Mouse (Mus musculus) ovary, postnatal 10 days (tissue): Measurements from ENCODE around the gene Vamp2.

ENCODE experiments used
- DNase-seq: peaks from one replicate; pipeline ENCODE4 v3.0.0; 2022; ENCODE audit warnings: low spot score

The Vamp2 gene

GRCm38 (mm10) chr11:69064259-69065133, 23.8 kb upstream of the Vamp2 start:
- DNase-seq, result no peak

- DNase-seq, result no peak
Measured at GRCm38 (mm10) chr11:69065394-69065925, 22.8 kb upstream of the Vamp2 start.

DNA sequence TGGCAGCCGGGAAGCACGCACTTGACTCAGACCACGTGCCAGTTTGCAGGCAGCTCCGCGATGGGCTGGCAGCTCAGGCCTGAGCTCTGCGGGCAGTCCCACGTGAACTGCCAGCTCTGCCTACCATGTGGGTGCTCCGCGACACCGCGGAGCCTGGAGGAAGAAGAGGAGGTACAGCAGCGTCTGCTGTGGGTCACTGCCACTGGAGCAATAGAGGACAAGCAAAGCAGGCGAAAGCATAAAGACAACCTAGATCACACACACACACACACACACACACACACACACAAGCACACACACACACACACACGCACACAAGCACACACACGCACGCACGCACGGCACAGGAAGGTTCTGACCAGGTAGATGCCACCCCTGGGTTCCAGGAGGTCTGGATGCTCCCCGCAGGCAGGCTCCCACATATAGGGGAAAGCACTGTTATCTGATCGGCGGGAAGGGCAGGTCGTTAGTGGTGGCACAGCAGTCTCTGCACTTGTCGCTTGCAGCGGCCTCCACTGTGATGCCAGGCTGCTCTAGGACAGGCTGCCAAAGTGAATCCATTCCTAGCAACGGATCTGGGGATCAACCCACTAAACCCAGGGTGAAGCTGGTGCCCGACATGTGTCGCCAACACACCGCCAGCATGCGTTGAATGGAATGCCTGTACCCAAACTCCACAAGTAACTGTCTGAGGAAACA, 22.0 kb upstream of the Vamp2 start:
- DNase-seq, result no peak

DNA sequence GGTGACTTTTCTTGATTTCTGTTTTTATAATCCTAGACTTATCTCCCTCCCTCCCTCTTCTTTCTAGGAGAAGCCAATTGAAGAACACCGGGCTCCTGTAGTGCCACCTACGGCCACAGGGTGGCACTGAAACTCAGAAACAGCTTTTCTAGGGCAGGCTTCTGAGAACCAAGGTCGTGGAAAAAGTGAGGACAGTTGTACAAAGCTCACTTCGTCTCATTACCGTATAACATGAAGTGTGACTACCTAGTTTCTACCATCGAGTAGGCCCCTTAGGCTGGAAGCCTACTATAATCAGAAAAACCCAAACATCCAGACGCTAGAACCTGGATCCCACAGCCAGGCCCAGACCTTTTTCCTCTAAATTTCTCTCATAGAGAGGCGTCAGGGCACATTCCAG, 21.3 kb upstream of the Vamp2 start:
- peak; percentile 68 for DNase-seq

DNA sequence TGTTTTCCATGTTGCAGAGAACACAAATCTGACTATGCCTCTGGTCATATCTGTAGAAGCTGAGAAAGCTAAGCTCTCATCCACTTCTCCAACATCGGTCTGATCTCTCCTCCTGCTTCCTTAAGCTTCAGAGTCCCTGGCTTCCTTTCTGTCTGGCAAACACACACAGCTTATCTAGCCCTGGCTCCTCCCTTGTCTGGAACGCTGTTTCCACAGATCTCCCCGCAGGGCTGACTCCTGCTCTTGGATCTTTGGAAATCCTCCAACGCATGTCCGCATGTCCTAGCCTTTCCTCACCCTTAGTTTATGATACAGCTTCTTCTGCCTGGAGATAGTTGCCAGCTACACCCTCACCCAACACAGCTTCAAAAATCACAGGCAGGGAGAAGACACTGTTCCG, 20.7 kb upstream of the Vamp2 start:
- DNase-seq, result no peak

- DNase-seq, result peak; percentile 36
Measured at GRCm38 (mm10) chr11:69070093-69070492, 18.2 kb upstream of the Vamp2 start.

- DNase-seq, result peak; percentile 87
Measured at GRCm38 (mm10) chr11:69070590-69071222, 17.6 kb upstream of the Vamp2 start, which contains the start of gene Tmem107. Tmem107 (plus strand) TSS chr11:69070806.

- DNase-seq, result no peak
Measured at GRCm38 (mm10) chr11:69071262-69071661, 17.0 kb upstream of the Vamp2 start.

DNA sequence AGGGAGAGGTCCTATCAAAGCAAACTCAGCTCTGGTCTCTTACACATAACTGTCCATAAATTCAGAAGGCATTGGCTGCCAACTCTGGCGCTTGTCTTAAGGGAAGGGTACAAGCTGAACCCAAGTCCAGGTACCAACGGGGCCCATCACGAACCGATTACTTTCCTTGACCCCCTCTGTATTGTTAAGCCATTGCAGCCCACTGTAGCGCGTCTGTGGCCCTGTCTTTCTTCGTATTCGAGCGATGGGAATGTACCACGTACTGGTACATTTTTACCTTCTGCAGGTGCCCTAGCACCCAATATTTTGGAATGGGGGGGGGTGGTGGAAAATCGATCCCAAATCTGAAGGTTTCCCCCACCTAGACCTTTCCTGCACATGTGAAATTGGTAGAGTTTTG, 16.1 kb upstream of the Vamp2 start:
- DNase-seq, result no peak

DNA sequence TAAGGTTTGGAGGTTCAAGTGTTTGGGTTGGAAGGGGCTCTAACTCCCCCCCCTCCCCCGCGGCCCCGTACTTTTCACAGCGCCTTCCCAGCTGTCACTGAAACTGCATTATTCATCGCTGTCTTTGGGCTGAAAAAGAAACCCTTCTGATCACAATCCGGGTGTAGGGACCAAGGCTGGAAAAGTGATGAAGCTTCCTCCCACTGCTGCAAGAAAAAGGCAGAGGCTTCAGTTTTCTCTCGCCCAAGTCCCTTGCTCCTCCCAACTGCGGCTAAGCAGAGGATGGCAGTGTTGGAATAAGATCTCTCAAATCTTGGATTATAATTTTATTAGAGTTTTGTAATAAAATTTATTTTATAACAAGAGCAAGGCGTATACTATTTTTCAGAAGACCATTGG, 15.6 kb upstream of the Vamp2 start:
- DNase-seq, result no peak

GRCm38 (mm10) chr11:69073065-69073888, 15.0 kb upstream of the Vamp2 start:
- DNase-seq, result peak; percentile 71

DNA sequence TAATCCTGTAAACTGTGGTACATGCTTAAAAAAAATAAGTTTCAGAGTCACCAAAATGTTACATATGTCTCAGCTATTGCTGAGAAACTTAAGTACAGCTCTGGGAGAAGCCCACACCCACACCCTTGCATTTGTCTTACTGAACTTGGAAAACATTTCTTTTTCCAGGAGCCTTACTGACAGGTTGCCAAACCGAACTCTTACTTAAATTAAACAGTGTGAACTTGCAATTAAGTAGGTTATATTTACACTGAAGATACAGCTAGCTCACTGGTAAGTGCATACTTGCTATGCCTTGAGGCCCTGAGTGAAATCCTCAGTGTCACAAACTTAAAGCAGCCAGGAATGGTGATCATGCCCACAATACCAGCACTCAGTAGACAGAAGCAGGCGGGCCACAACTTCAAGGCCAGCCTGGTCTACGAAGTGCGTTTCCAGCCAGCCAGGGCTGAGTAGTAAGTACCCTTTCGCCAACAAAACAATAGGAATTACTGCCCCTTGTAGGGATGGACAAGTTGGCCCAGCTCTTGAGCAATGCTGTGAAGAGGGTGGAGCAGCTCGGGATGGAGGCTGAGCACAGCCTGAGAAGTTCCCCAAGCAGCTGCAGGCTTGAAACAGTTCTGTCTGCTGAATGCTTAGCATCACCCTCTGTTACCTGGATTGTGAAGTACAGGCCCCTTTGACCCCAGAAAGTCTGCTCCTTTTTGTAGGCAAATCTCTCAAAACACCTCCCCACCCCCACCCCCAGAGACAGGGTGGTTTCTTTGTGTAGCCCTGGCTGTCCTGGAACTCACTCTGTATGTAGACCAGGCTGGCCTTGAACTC, 14.1 kb upstream of the Vamp2 start:
- no peak for DNase-seq

- DNase-seq, result no peak
Measured at GRCm38 (mm10) chr11:69074776-69075069, 13.6 kb upstream of the Vamp2 start.

DNA sequence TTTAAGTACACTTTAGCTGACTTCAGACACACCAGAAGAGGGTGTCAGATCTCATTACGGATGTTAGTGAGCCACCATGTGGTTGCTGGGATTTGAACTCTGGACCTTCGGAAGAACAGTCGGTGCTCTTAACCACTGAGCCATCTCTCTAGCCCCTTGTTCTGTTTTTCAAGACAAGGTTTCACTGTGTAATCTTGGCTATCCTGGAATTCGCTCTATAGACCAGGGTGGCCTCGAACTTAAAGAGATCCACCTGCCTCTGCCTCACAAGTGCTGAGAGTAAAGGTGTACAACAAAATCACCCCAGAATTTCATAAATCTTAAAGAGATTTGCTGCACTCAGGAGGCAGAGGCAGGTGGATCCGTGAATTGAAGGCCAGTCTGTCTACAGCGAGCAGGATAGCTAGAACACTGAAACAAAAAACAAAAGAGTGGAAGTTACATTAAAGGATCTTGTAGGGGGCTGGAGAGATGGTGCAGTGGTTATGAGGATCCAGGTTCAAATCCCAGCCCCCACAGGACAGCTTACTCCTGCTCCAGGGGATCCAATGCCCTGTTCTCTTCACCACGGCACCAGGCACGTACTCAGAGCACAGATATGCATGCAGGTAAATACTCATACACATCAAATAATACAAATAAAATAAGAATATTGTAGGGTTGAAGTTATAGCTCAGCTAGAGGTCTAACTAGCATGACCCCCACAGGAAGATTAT, 12.4 kb upstream of the Vamp2 start:
- DNase-seq, result no peak

DNA sequence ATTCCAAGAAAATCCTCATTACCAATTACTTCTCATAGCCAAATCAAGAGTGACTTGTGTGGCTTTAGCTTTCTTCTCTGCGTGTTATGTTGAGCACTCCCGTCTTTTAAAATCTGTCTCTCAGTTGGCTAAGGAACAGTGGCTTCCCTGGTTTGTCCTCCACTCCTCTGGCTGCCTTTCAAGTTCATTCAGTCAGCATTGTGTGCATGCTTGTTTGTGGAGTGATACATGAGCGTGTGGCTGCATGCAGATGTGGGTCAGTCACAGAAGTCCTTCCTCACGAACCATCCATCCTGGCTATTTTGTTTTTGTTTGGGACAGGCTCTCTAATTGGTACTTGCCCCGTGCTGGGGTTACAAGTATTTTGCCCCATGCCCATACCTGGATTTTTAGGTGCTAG, 11.7 kb upstream of the Vamp2 start:
- DNase-seq, result no peak

DNA sequence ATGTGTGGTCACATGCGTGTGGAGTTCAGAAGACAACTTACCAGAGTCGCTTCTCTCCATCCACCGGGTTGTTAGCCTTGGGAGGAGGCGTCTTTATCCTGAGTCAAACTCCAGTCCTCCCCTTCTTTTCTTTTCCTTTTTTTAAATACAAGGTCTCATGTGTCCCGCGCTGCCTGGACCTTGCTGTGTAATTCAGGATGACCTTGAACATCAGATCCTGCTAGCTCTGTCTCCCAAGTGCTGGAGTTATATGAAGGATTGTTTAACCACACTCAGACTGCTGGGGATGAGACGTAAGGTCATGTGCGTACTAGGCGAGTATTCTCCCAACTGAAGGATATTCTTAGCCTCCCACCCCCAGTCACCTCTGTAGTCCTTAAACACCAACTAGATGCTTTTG, 11.0 kb upstream of the Vamp2 start:
- DNase-seq, result no peak

DNA sequence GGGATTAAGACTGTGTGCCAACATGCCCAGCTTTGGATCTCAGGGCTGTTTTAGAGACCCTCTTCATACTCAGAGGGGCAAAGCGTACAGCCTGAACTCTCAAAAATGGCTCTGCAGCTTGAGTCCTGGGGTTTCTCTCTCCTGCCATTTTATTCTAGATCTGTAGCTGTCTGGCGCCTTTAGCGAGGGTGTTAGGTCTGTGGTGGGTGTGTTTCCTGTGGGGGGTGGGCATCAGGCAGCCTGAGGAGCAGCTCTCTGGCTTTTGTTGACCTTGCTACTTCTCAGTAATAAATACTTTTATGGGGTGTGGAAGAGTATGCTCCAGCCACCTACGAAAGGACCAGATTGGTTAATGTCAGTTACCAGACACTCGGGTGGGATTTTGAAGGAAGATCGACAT, 10.2 kb upstream of the Vamp2 start:
- no peak for DNase-seq

DNA sequence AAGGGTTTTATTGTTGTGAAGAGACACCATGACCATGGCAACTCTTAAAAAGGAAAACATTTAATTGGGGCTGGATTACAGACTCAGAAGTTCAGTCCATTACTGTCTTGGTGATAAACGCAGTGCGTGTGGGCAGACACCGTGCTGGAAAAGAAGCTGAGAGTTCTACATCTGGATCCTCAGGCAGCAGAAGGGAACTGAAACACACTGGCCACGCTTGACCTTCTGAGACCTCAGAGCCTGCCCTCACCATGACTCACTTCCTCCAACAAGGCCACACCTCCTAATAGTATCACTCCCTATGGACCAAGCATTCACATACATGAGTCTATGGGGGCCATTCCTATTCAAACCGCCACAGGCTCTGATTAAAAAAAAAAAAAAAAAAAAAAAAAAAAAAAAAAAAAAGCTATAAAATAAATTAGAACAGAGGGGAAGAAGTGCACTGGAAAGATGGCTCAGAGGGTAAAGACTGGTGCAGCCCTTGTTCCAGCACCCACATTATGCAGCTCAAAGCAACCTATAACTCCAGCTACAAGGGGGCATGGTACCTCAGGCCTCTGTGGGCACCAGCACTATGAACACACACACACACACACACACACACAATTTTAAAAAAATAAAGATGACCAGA, 9.4 kb upstream of the Vamp2 start:
- DNase-seq, result no peak

DNA sequence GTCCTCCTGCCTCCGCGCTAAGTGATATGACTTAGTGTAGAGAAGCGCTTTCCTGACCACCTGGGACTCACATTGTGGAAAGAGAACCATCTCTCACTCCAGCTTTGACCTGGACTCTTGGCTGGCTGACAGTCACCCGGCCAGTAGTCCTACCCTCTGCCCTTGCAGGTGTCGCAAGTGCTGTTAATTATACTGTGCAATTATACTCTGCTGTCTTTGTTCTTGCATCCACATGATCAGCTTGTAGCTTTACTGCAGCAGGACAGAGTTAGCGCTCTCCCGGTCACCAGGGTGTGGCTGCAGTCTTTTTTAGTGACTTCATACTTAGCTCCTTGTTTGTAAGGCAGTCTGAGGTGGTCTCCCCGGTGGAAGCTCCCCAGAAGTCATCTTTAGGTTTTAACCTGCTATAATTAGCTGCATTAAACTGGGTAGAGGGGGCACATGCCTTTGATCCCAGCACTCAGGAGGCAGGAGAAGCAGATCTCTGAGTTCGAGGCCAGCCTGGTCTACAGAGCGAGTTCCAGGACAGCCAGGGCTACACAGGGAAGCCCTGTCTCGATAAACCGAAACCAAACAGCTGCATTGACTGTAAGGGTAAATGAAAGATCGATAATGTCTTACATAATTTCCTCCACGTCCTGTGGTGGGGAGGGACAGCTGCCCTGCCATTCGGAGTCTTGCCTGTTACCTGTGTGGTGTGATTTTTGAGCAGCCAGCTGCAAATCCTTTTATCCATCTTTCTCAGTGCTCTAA, 8.0 kb upstream of the Vamp2 start:
- DNase-seq, result no peak
